Mouse (Mus musculus) c-Kit-positive CD71-negative TER-119-negative erythroid progenitor cells, embryonic 14.5 days (primary cell): ENCODE measurements around the gene Mcfd2.

Experiments used
- DNase-seq: peaks from one replicate; pipeline ENCODE4 v3.0.0-alpha.2; 2013; ENCODE audit warnings: low read depth

Mcfd2 gene

DNA sequence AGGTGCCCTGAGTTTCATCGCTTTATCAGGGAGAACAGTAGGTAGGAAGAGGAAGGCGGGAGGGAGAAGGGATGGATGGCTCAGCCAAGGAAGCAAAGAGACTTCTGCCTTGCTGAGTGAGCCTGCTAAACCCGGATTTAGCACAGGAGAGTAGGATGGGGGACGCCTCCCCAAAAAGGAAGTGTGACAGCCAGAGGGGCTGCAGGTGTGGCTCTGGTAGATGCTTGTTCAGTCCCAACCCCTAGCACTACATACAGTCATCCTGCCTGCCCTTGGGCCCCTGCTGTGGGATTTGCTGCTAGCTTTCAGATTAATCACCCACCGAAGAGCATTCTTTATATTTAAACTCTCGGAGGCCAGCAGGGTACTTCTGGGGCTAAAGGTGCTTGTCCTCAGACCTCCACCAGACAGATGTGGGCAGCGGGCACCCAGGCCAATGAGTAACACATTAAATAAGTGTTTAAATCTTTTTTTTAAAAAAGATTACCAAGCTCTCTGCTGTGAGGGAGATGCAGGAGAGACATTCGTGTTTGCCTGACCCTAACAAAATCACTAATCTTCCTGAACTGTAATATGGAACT, 21.6 kb upstream of the Mcfd2 start:
- no peak for DNase-seq

DNA sequence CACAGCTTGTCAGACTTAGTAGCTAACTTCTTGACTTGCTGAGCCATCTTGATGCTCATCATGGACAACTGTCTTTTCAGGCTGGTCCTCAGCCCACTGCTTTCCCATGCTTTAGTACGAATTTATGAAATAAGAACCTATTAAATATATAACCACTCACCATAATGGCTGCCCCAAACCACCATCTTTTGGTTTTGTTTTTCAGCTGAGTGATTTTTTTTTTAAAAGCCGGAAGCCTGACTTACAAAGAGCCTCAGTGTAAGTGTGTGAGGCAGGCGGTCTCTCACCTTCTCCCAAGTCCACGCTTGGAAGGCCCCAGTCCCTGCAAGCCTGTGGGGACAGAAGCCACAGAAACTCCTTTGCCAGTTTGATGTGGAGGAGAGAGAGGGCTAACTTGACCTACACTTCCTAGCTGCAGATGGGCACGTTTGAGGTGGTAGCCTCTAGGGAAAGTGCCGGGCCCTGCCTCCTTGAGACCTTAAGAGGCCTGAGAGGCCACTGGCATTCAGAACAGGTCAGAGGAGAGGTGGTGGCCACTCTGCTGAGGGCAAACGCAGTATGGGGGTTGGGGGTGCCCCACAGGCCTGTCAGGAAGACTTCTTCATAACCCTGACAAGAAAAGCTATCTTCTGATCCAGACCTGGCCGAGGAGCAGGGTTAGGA, 20.9 kb upstream of the Mcfd2 start:
- DNase-seq, result no peak

DNA sequence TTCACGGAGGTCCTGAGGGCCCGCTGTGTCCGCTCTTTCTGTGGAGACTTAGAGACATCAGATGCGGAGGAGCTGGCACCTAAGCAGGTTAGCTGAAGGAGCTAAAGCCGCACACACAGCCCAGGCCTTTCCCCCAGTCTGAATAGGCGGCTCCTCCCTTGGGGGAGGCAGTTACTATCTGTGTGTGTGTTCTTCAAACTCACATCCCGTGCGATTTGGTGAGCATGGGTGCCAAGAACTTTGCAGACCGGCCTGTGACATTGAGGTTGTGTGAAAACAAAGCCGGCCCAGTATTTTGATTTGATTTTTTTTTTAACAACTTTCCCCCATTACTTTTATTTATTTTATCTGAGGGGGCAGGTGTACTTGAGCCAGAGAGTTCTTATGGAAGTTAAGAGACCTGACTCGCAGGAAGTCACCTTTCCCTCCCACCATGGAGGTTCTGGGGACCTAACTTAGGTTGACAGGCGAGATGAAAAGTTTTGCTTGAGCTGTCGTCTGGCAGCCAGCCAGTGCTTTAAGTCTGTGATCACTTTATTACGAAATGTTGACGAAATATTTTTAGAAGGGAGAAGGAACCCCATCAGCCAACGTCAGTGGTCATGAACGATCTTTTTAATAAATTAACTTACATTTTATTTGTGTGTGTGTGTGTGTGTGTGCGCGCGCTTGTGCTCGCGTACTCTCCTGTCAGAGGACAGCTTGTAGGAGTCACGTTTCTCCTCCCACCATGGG, 20.2 kb upstream of the Mcfd2 start:
- DNase-seq, result no peak

DNA sequence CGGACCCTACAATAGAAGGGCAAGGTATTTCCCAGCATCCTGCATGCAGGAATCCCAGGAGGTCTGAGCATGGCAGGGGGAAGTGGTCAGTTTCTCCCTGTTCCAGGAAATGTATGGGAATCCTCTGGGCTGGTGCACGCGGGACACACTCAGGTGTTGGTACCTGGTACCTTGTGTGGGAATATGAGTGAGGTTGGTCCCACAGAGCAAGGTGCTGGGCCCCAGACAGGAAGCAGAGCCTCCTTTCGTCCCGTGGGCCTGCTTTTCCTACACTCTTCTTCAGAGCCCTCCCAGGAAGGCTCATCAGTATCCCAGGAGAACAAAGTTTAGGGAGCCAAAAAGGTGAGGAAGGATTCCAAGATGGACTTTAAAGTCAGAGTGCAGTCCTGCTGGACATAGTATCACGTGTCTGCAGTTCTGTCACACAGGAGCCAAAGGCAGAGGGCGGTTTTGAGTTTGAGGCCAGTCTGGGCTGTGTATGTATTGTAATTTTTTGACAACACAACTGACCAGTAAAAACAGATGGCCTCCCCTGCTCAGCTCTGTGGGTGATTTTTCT, 18.8 kb upstream of the Mcfd2 start:
- no peak for DNase-seq

DNA sequence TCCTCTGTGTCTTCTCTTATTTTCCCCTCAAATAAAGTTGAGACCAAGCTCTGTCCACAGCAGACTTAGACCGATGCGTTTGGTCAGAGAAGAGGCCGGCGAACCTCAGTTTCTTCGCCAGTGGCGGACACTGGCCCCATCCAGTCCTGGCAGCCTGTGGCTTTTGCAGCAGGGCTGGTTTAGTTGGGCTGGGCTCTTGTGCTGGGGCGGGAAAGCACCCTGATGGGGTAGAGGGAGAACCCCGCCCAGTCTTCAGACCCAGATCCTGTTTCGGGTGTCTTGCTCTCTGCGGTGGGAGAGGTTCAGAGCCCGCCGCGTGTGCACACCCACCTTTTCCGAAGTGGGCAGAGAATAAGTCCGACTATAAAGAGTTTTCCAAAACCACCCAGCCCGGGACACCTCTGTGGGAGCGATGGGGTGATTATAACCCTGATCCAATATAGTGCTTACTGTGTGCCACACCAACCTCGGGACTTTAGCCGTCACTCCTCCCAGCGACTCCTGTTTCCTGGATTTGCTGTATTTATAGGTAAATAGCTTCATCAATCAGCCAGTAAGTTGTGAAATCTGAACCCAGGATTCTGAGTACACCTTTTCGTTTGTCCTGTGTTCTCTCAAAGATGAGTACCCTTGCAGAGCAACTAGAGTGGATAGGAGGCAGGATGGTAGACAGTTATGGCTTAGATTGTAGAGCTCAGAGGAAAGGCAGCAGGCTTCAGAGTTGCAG, 18.2 kb upstream of the Mcfd2 start:
- DNase-seq, result no peak

DNA sequence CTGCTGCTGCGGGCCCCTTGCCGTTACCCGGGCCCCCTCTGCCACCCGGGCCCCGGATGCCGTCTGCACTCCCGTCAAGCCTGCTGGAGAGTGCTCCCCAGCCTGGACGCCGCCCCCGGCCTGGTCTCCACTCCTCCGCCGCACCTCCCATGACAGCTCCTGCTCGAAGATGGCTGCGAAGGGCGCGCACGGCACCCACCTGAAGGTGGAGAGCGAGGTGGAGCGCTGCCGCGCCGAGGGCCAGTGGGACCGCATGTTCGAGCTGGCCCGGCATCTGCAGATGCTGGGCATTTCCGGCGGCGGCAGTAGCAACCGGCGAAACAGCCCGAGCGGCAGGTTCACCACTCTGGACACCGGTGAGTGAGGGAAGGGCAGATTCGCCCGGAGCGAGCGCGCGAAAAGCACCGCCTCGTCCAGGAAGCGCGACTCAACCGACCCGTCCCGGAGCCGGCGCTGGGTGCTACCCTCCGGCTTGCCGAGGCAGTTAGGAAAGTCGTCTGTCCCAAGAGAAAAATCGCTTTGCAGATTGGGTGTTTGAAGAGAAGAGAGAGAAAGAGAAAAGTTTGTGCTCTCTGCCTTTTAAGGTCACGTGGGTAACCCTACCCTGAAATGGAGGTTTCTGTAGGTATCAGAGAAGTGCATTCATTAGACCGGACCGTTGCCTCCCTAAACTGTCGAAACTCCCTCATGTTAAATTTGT, 17.5 kb upstream of the Mcfd2 start:
- DNase-seq, result no peak

DNA sequence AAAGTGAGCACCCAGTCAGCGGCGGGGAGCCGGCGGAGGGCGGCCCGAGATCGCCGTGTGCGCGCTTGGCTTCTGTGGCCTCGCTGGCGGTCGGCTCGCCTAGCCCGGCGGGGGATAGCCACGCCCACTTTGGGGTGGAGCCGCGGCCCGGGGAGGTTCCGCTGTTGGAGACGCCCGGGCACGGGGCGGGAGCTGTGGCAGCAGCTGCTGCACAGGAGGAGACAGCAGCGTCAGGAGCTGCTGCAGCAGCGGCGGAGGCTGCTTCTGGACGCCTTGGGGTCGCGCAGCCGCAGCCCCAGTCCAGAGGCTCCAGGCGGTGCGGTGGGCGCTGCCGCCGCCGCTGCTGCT, 16.9 kb upstream of the Mcfd2 start, which contains the start of gene Ttc7:
TSS of gene Ttc7 (plus strand) at position 181 of the 348 bp plus-strand sequence.
- peak; percentile 91 for DNase-seq

DNA sequence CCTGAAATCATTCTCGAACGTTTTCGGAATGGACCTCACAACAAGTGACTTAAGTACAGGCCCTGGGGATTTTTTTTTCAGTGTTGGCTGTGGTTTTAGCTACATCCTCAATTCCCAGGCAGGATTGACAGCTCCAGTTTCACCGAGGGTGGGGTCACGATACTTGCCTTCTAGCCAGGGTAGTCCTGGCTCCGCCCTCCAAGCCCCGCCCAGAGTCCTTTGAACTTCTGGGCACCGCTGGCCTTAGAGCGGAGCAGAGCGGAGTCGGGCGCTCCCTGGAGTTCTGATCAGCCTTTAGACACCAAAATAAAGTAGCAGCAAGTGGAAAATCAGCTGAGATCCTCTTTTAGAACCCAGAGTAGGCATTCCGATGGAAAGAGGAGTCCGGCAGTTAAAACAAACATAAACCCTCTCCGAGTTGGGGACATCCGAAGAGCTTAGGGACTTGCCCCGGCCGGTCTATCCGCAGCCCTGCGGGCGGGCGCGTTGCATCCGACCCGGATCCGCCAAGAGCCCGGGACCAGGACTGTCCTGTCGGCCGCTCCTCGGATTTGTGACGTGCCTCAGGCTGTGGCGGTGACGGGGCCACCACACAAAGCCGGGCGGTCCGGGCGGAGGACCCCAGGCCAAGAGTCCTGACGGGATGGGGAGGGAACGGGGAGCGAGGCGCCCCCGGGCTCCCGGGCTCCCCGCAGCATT, 16.4 kb upstream of the Mcfd2 start:
- DNase-seq, result peak; percentile 99

DNA sequence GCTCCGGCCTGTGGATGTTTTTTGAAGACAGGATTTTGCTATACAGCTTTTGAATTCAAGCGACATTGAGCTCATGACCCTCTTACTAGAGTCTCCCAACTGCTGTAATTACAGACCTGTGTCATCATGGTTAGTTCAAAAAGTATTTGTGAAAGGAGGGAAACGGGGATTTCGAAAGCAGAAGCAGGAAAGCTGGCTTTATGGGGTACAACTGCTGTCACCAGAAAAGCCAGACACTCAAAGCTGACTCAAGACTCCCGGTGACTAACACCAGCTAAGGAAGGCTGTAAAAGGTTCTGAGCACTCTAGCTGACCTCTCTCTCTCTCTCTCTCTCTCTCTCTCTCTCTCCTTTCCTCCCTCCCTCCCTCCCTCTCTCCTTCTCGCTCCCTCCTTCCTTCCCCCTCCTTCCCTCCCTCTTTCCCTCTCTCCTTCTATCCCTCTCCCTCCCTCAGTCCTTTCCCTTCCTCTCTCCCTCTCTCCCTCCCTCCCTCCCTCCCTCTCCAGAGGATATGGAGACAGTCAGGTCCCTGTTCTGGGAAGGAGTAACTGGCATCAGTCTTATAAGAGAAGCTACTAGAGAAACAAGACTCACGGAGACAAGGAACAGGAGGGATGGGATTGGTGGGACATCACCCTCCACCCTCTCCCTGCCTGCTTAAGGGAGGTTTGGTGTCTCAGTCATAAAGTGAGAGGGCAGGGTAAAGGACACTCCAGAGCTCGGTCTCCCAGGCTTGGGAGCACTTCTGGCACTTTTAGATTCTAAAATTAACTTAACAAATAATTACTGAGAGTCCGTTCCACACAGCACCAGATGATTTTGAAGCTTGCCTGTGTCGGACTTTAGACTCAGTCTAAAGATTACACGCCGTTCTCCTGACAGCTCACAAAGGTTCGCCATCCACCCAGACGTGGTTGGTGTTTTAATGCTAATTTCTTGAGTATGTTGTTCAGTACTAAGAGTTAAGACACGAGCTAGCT, 9.9 kb upstream of the Mcfd2 start:
- no peak for DNase-seq

DNA sequence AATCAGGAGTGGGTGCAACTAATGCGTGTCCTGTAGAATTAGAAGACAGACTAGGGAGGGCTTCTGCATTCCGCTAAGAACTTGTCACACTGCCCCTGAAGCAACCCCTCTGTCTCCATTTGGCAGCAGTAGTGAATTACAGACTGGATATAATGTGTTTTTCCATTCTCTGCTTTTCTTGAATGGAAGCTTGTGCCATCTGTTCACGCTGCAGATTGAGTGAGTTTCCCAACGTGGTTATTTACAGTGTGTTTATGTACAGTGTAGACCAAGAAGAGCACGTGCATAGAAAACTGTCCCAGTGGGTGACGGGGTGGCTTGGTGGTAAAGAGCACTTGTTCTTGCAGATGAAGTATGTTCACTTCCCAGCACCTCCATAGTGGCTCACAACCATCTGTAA, 3.7 kb upstream of the Mcfd2 start:
- no peak for DNase-seq

DNA sequence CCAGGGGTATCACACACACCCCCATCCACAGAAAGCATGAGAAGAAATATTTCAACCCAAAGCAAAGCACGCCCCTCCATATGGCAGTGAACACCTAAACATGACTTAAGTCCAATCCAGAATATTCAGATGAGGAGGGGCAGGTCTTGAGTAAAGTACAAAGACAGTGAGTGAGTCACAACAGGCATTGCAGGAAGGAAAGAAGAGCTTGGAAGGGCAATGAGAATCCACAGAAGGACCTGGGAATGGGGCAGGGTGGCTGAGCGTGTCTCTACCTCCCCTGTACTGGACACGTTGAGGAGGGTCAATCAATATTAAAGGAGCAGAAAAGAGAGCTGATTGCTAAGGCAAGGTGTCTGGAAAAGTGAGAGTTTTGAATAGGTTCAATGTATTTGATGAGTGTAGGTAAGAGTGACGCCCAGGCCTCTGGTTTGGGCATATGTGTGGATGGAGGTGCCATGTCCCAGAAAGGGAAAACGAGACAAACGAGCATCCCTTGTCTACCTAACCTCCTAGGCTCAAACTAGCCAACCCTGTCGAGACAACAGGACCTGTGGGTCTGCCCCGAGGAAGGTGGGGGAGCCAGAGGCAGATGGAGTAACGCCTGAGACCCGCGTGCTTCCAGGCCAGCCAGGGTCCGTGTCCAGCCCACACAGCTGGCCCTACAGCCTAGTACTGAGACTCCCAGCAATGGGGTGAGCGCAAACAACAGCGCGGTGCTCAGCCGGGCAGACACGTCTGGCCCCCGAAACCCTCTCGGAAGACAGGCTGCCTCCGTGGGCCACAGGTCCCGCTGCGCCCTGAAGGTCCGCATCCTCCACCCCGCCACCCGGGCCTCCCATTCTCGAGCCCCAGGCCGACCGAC, 576 bp downstream of the Mcfd2 start:
- no peak for DNase-seq

DNA sequence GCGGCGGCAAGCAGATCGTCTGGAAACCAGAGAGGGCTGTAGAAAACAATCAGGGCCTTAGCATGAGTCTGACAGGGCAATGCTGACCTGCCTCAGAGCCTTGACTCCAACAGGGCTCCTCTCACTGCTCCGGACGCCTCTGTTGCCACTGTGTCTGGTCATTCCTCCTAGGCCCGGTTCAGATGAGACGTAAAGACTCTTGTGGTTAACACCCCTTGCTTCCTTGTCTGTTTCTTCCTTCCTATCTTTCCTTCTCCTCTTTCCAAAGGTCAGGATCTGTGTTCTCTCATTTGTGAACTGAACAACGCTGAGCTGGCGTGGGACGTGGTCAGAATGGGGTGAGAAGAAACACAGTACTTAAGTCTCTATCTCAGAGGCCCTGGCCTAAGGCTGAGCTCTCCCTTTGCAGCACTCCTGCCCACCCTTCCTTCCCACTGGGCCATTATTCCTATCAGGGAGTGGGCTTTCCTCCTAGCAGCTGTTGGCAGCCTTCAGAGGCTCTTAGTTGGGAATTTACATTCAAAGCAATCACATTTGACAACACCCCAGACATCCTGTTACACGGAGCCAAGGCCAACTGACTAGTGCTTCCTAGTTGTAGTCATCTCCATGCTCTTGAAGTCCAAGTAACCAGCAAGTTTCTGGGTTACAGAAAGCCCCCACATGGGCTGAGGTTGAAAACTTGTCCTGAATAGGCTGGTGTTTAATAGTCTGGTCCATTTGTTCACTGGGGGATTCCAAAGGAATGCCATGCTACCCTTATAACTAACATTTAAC, 1.5 kb downstream of the Mcfd2 start:
- no peak for DNase-seq

DNA sequence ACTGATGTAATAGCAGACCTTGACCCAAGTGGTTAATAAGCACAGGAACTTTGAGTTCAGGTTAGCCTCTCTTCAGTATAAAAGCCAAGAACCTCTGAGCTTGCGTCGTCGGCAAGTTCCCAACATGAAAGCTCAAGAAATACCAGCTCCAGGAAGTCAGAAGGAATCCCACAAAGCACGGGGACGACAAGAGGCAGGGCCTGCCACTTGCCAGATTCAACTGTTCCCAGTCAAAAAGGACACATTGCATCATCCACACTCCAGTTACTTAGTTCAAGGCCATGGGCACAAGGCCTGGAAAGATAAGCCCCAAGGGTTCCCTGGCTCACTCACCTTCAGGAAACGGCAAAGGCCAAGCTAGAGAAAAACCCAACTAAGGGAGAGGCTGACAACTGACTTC, 2.3 kb downstream of the Mcfd2 start:
- DNase-seq, result no peak

DNA sequence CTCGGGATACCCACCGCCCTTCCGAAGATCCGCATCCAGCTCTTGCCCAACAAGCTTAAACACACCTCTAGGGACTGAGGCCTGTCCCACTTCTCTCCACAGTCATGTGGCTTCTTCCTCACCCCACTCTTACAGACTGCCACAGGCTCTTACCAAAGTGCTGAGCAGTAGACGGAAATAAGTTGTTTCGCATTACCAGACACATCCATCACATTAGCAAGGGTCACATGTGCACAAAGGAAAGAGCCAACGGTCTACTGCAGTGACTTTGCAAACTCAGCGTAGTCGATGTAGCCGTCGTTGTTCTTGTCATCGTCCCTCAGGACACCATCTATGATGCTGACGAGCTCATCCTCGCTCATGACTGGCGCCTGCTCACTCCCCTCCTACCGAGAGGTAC, 10.1 kb downstream of the Mcfd2 start:
- DNase-seq, result no peak

DNA sequence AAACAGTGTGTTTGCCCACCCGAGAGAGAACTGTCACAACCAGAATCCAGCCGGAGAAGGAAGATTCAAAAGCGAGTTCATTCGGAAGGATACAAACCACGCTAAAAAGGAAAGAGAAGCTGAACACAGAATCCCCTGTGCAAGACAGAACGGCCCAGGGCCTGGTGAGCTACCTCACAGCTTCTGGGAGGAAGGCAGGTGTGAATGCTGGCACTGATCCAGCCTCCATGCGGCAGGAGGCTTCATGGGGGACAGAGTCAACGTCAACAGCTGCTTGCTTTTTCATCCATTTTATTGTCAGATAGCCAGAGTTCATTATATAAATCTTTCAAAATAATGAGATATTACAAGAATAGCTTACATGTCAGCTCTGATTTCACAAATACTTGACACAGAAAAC, 11.4 kb downstream of the Mcfd2 start:
- DNase-seq, result no peak

DNA sequence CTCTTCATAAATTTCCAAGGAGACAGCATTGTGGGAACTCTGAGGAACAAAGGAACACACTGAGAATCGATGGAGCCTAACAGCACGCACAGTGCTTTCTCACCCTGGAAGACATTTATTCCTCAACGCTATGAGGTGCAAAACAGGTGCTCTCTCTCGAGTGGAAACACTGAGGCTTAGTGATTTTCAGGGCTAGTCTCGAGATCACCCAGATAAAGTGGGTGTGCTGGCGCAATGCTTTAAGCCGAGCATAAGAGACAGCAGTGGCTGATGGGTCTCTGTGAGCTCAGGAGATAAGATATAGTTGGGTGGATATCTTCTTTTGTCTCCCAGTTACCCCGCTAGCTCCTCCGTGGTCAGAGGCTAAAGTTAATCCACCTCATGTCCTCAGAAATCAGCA, 19.6 kb downstream of the Mcfd2 start:
- no peak for DNase-seq

DNA sequence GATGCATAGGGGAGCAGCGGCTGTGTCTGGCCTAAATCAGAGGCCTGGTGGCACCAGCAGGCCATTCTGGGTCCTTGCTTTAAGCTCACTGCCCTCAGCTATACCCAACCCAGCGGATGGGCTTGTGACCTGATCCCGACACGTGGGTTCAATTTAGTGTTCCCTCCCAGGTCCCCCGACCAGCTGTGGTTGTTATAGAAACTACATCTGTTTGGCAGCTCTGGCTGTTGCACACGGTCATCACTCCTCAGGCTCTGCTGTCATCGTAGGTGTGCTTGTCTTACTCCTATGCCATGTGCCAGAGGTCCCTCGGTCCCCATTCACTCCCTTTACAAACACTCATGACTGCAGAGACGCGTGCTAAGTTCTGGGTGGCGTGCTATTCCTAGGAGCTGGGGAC, 27.9 kb downstream of the Mcfd2 start:
- DNase-seq, result no peak
